9 mouse cellular contexts compared by ENCODE assay signal in the genomic region with DNA sequence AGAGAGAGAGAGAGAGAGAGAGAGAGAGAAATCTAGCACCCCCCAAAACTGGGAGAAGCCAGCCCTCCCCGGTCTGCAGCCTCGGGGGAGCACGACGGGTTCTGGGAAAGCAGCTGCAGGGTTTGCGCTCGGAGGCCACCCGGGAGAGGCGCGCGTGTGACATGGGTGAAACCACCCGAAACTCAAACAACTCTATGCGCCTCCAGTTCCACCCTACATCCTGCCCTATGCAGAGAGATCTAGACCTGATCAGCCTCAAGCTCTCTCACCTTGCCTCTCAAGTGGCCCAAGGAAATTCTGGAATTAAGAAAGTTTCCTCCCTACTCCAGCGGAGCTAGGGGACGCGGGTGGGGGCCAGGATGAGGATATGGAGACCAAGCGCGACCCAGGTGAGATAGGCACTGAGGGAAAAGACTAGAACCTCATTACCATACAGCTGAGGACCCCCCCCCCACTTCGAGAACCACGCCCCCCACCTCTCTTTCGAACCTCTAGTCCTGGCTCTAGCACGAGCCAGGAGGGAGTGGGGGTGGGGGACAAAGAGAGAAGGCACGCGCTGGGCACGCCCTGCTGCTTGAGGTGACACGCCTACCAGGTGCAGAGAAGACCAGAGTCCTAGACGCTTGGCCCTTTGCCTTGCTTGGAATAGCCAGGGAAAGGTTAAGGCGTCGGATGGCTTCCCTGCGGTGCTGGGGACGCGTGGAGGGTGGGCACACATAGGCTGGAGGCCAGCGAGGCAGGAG. TPM values are rescaled to one million over a fixed set of nuclear protein-coding genes. Genes with fewer than 3 reads are reported as not detected.
DNase-seq lines count a peak whose midpoint lies in the region; ATAC-seq and TF ChIP-seq lines count a peak whose summit lies in the region.
"Had no signal": no experiment of that assay in that cellular context is flagged by ENCODE, and none has a peak within 500 bp of the region (broad histone marks: within the 10 kb centered on the region; RNA-seq: fewer than 3 reads in every experiment).

No protein-coding gene starts in this region.

- peak; percentile 78 for DNase-seq in R1 (ENCODE audit: low read depth, low spot score)
- no peak for DNase-seq in liver, adult 2 months (ENCODE audit: extremely low read depth, low read depth, low spot score)
- DNase-seq in retina, embryonic 14.5 days (ENCODE audit: low spot score): peak; percentile 28
- DNase-seq in cerebellum, adult 11 months: no peak
- DNase-seq in layer of hippocampus, adult 18-20 months (ENCODE audit: low spot score in 2 of 2): no peak

- no peak for TF ChIP-seq CTCF in E14TG2a.4 (conservative IDR thresholded peaks at IDR 0.05; ENCODE audit: low read length)
- no peak for TF ChIP-seq CTCF in liver, adult 2 months (IDR thresholded peaks at IDR 0.05; ENCODE audit: low read depth, low read length)

- peak overlapping the region; percentile 96 for H3K4me2 ChIP-seq in hindbrain, embryonic 15.5 days

- H3K27me3 ChIP-seq in E14TG2a.4 (ENCODE audit: insufficient read depth, low read length): peaks cover 96% of the 10 kb centered on the region
- H3K27me3 ChIP-seq in hindbrain, embryonic 15.5 days: peaks cover 82% of the 10 kb centered on the region
- H3K27me3 ChIP-seq in liver, adult 2 months (ENCODE audit: control insufficient read depth, insufficient read depth, low read length): peaks cover 22% of the 10 kb centered on the region

- no peak overlapping the region for H3K27ac ChIP-seq in hindbrain, embryonic 15.5 days (replicated peaks)
- H3K27ac ChIP-seq in liver, adult 2 months (replicated peaks; ENCODE audit: insufficient read depth, low read depth, low read length): no peak overlapping the region

- WGBS in hindbrain, embryonic 15.5 days: 1% methylated on average over 32 of the region's 32 CpGs
- 8% methylated on average over 32 of the region's 32 CpGs for WGBS in liver, adult 2 months

- H3K4me1 ChIP-seq in E14TG2a.4 (replicated peaks; ENCODE audit: low read depth, low read length): peaks cover 54% of the 10 kb centered on the region
- H3K4me1 ChIP-seq in hindbrain, embryonic 15.5 days (replicated peaks): peaks cover 75% of the 10 kb centered on the region
- peaks cover 3% of the 10 kb centered on the region; the same call in 1 of the 2 replicates for H3K4me1 ChIP-seq in liver, adult 2 months (ENCODE audit: control insufficient read depth, insufficient read depth, low read length)

- no peaks in the 10 kb centered on the region for H3K36me3 ChIP-seq in E14TG2a.4 (ENCODE audit: insufficient read depth, low read length)
- no peaks in the 10 kb centered on the region for H3K36me3 ChIP-seq in hindbrain, embryonic 15.5 days
- H3K36me3 ChIP-seq in liver, adult 2 months (ENCODE audit: control insufficient read depth, insufficient read depth, low read length): no peaks in the 10 kb centered on the region

- H3K4me3 ChIP-seq in E14TG2a.4 (replicated peaks; ENCODE audit: low read length): peak overlapping the region; percentile 77
- peak overlapping the region; percentile 47 for H3K4me3 ChIP-seq in hindbrain, embryonic 15.5 days
- H3K4me3 ChIP-seq in liver, adult 2 months (ENCODE audit: insufficient read depth, low read depth, low read length): peak overlapping the region; percentile 56
- H3K4me3 ChIP-seq: erythroblast, embryonic 14.5 days had no signal

- no peak for ATAC-seq in hindbrain, embryonic 15.5 days (ENCODE audit: low FRiP score, low read depth)
- ATAC-seq in megakaryocyte progenitor cell, adult 5-6 weeks (replicated peaks; ENCODE audit: poor library complexity): no peak

- H3K9me3 ChIP-seq in E14TG2a.4 (ENCODE audit: low read length): 0 out of 2 replicates have a peak, but pooled peaks cover 6% of the 10 kb centered on the region
- H3K9me3 ChIP-seq in hindbrain, embryonic 15.5 days: no peaks in the 10 kb centered on the region

- H3K79me2 ChIP-seq in liver, adult 2 months (ENCODE audit: control insufficient read depth, insufficient read depth, low read length): peaks cover 4% of the 10 kb centered on the region; the same call in 1 of the 2 replicates

- no peak for TF ChIP-seq POLR2A in liver, adult 2 months (IDR thresholded peaks at IDR 0.05; ENCODE audit: extremely low read depth, insufficient read depth, low read length)

- H3K9ac ChIP-seq in hindbrain, embryonic 15.5 days: no peak overlapping the region
- peak overlapping the region; percentile 9; the same call in 1 of the 2 replicates for H3K9ac ChIP-seq in liver, adult 2 months (ENCODE audit: low read depth, low read length)

RNA-seq across cellular contexts. Expression of gene Dll4, which starts 0.8 kb away (rescaled TPM):
- polyA plus RNA-seq in hindbrain, embryonic 15.5 days (2015; fragmentation: Nextera tagmentation; extraction: Ambion mirVana): 5.0 and 5.1 TPM in 2 replicates
- 3.0 and 5.2 TPM in 2 replicates for total RNA-seq in liver, adult 2 months (2014; rRNA removed)
- polyA plus RNA-seq in liver, adult 2 months (2012; rRNA removed): 3.1 and 4.1 TPM in 2 replicates
- total RNA-seq in megakaryocyte progenitor cell, adult 5-6 weeks (2015): 0.05 TPM in 1 of 2 replicates, not detected in the other
- total RNA-seq in megakaryocyte progenitor cell, adult 5-6 weeks (2017): not detected in 2 replicates
- 1 to 10 TPM; 2.0 to 2.8 TPM for total RNA-seq in layer of hippocampus, adult 18-20 months (2021)

RNA-seq across cellular contexts. Expression of gene Chac1, which starts 26.3 kb away (rescaled TPM):
- polyA plus RNA-seq in hindbrain, embryonic 15.5 days (2015; fragmentation: Nextera tagmentation; extraction: Ambion mirVana): 10.7 and 11.6 TPM in 2 replicates
- total RNA-seq in liver, adult 2 months (2014; rRNA removed): 3.2 and 5.5 TPM in 2 replicates
- 4.1 and 6.1 TPM in 2 replicates for polyA plus RNA-seq in liver, adult 2 months (2012; rRNA removed)
- 0.34 and 0.57 TPM in 2 replicates for total RNA-seq in megakaryocyte progenitor cell, adult 5-6 weeks (2015)
- 0.71 and 1.3 TPM in 2 replicates for total RNA-seq in megakaryocyte progenitor cell, adult 5-6 weeks (2017)
- total RNA-seq in layer of hippocampus, adult 18-20 months (2021): 1 to 10 TPM; 6.6 TPM

RNA-seq across cellular contexts. Expression of gene Vps18, which starts 36.2 kb away (rescaled TPM):
- polyA plus RNA-seq in hindbrain, embryonic 15.5 days (2015; fragmentation: Nextera tagmentation; extraction: Ambion mirVana): 27.3 and 30.2 TPM in 2 replicates
- 4.4 and 7.5 TPM in 2 replicates for total RNA-seq in liver, adult 2 months (2014; rRNA removed)
- 13.4 and 14.8 TPM in 2 replicates for polyA plus RNA-seq in liver, adult 2 months (2012; rRNA removed)
- 7.2 and 7.6 TPM in 2 replicates for total RNA-seq in megakaryocyte progenitor cell, adult 5-6 weeks (2015)
- 18.8 and 20.0 TPM in 2 replicates for total RNA-seq in megakaryocyte progenitor cell, adult 5-6 weeks (2017)
- 10 to 100 TPM; 44.2 to 49.9 TPM for total RNA-seq in layer of hippocampus, adult 18-20 months (2021)

RNA-seq across cellular contexts. Expression of gene Rhov, which starts 53.7 kb away (rescaled TPM):
- polyA plus RNA-seq in hindbrain, embryonic 15.5 days (2015; fragmentation: Nextera tagmentation; extraction: Ambion mirVana): 44.2 and 45.5 TPM in 2 replicates
- total RNA-seq in liver, adult 2 months (2014; rRNA removed): not detected in 2 replicates
- polyA plus RNA-seq in liver, adult 2 months (2012; rRNA removed): not detected in 2 replicates
- not detected in 2 replicates for total RNA-seq in megakaryocyte progenitor cell, adult 5-6 weeks (2015)
- not detected in 2 replicates for total RNA-seq in megakaryocyte progenitor cell, adult 5-6 weeks (2017)
- 1 to 10 TPM; 7.5 to 7.9 TPM for total RNA-seq in layer of hippocampus, adult 18-20 months (2021)
- polyA plus RNA-seq: erythroblast, embryonic 14.5 days had no signal

Comparison
In these comparisons a context has a peak if more than half of its experiments do, and no peak if none do; other contexts are left out.
1. DNase-seq: peak in R1 (single experiment) and retina, embryonic 14.5 days (single experiment); none in liver, adult 2 months (single experiment), cerebellum, adult 11 months (single experiment) and layer of hippocampus, adult 18-20 months (0 of 2).
2. Peak in every context shown above with its lines, with median percentiles within 50 percentile points of each other: H3K4me3 ChIP-seq.